Mouse (Mus musculus): Measurements from ENCODE around the gene Aig1. TPM values are rescaled to one million over a fixed set of nuclear protein-coding genes. Genes with fewer than 3 reads are reported as not detected.
A peak's percentile ranks its signal among the peaks of the same experiment; 100 is the strongest.

The Aig1 gene
- polyA plus RNA-seq, 1 experiment from 2014 or later, result 48.8 TPM

- peaks cover 5% of the 10 kb centered on the region; the same call in 1 of the 2 replicates for H3K9me3 ChIP-seq
- ATAC-seq (ENCODE audit: low FRiP score, low read depth), result peak; percentile 92
- 0 out of 2 replicates have a peak, but pooled peaks cover 8% of the 10 kb centered on the region for H3K27me3 ChIP-seq (replicated peaks)
- WGBS, result 13% methylated on average over 9 of the region's 9 CpGs
- peak overlapping the region; percentile 34 for H3K4me2 ChIP-seq (replicated peaks)
- H3K4me3 ChIP-seq, result no peak overlapping the region
- peak overlapping the region; percentile 26; the same call in 1 of the 2 replicates for H3K27ac ChIP-seq
- no peaks in the 10 kb centered on the region for H3K36me3 ChIP-seq
- H3K4me1 ChIP-seq, result peaks cover 26% of the 10 kb centered on the region
- no peak overlapping the region for H3K9ac ChIP-seq
Observed at GRCm38 (mm10) chr10:13714199-13714919, 154.4 kb downstream of the Aig1 start.

- peak overlapping the region; percentile 26; the same call in 1 of the 2 replicates for H3K27ac ChIP-seq
- ATAC-seq (ENCODE audit: low FRiP score, low read depth), result peak; percentile 18
- 71% methylated on average over 5 of the region's 5 CpGs for WGBS
Observed at GRCm38 (mm10) chr10:13713711-13714110, 155.1 kb downstream of the Aig1 start.

GRCm38 (mm10) chr10:13713116-13713515 is 155.7 kb downstream of the Aig1 start:
- peaks cover 26% of the 10 kb centered on the region for H3K4me1 ChIP-seq
- no peak for ATAC-seq (ENCODE audit: low FRiP score, low read depth)
- WGBS, result 81% methylated on average over 2 of the region's 2 CpGs

More at GRCm38 (mm10) chr10:13713711-13714110, 155.1 kb downstream of the Aig1 start:
- Histone ChIP-seq H3K36me3 (no peaks in the 10 kb centered on the region), H3K4me3 (no peak overlapping the region), H3K4me1 (peaks cover 26% of the 10 kb centered on the region), H3K9me3 (no peaks in the 10 kb centered on the region), H3K9ac (no peak overlapping the region), H3K27me3 (replicated peaks) (0 out of 2 replicates have a peak, but pooled peaks cover 8% of the 10 kb centered on the region), H3K4me2 (replicated peaks) (0 out of 2 replicates have a peak overlapping the region, but pooled peaks have one; percentile 22)

GRCm38 (mm10) chr10:13711281-13711829 is 157.4 kb downstream of the Aig1 start:
- Histone ChIP-seq H3K36me3 (no peaks in the 10 kb centered on the region), H3K4me3 (no peak overlapping the region), H3K4me1 (peaks cover 22% of the 10 kb centered on the region), H3K9me3 (no peaks in the 10 kb centered on the region), H3K4me2 (replicated peaks) (no peak overlapping the region), H3K27me3 (replicated peaks) (no peaks in the 10 kb centered on the region), H3K27ac (no peak overlapping the region), H3K9ac (no peak overlapping the region)
- WGBS, result 88% methylated on average over 8 of the region's 8 CpGs
- ATAC-seq (ENCODE audit: low FRiP score, low read depth), result no peak

More at GRCm38 (mm10) chr10:13713116-13713515, 155.7 kb downstream of the Aig1 start:
- Histone ChIP-seq H3K27me3 (replicated peaks) (0 out of 2 replicates have a peak, but pooled peaks cover 8% of the 10 kb centered on the region), H3K4me3 (no peak overlapping the region), H3K27ac (no peak overlapping the region), H3K9ac (no peak overlapping the region), H3K36me3 (no peaks in the 10 kb centered on the region), H3K4me2 (replicated peaks) (no peak overlapping the region), H3K9me3 (no peaks in the 10 kb centered on the region)

GRCm38 (mm10) chr10:13705771-13706170 is 163.0 kb downstream of the Aig1 start:
- ATAC-seq (ENCODE audit: low FRiP score, low read depth), result no peak
- 81% methylated on average over 4 of the region's 4 CpGs for WGBS
- Histone ChIP-seq H3K36me3 (no peaks in the 10 kb centered on the region), H3K4me3 (no peak overlapping the region), H3K27ac (no peak overlapping the region), H3K4me1 (no peaks in the 10 kb centered on the region), H3K9me3 (no peaks in the 10 kb centered on the region), H3K4me2 (replicated peaks) (no peak overlapping the region), H3K9ac (no peak overlapping the region), H3K27me3 (replicated peaks) (no peaks in the 10 kb centered on the region)

- H3K36me3 ChIP-seq, result no peaks in the 10 kb centered on the region
- no peak overlapping the region for H3K9ac ChIP-seq
- no peak overlapping the region for H3K4me3 ChIP-seq
- no peak overlapping the region for H3K27ac ChIP-seq
- H3K27me3 ChIP-seq (replicated peaks), result no peaks in the 10 kb centered on the region
- no peak overlapping the region for H3K4me2 ChIP-seq (replicated peaks)
- H3K4me1 ChIP-seq, result no peaks in the 10 kb centered on the region
- WGBS, result 66% methylated on average over 6 of the region's 6 CpGs
- no peaks in the 10 kb centered on the region for H3K9me3 ChIP-seq
- ATAC-seq (ENCODE audit: low FRiP score, low read depth), result no peak
Observed at GRCm38 (mm10) chr10:13702688-13703087, 166.1 kb downstream of the Aig1 start.

- H3K4me3 ChIP-seq, result no peak overlapping the region
- H3K27me3 ChIP-seq (replicated peaks), result no peaks in the 10 kb centered on the region
- H3K9ac ChIP-seq, result no peak overlapping the region
- no peaks in the 10 kb centered on the region for H3K36me3 ChIP-seq
- WGBS, result 61% methylated on average over 8 of the region's 8 CpGs
- no peak overlapping the region for H3K4me2 ChIP-seq (replicated peaks)
- H3K27ac ChIP-seq, result no peak overlapping the region
- H3K4me1 ChIP-seq, result no peaks in the 10 kb centered on the region
- ATAC-seq (ENCODE audit: low FRiP score, low read depth), result no peak
- no peaks in the 10 kb centered on the region for H3K9me3 ChIP-seq
Observed at GRCm38 (mm10) chr10:13702043-13702442, 166.7 kb downstream of the Aig1 start.

GRCm38 (mm10) chr10:13696326-13696725 is 172.5 kb downstream of the Aig1 start:
- Histone ChIP-seq H3K4me2 (replicated peaks) (no peak overlapping the region), H3K9me3 (no peaks in the 10 kb centered on the region), H3K36me3 (no peaks in the 10 kb centered on the region), H3K27ac (no peak overlapping the region), H3K4me3 (no peak overlapping the region), H3K4me1 (no peaks in the 10 kb centered on the region), H3K9ac (no peak overlapping the region), H3K27me3 (replicated peaks) (no peaks in the 10 kb centered on the region)
- no peak for ATAC-seq (ENCODE audit: low FRiP score, low read depth)

GRCm38 (mm10) chr10:13693276-13693675 is 175.5 kb downstream of the Aig1 start:
- Histone ChIP-seq H3K9me3 (no peaks in the 10 kb centered on the region), H3K4me2 (replicated peaks) (no peak overlapping the region), H3K27me3 (replicated peaks) (no peaks in the 10 kb centered on the region), H3K9ac (no peak overlapping the region), H3K4me1 (no peaks in the 10 kb centered on the region), H3K4me3 (no peak overlapping the region), H3K27ac (no peak overlapping the region), H3K36me3 (no peaks in the 10 kb centered on the region)
- 93% methylated on average over 4 of the region's 4 CpGs for WGBS
- ATAC-seq (ENCODE audit: low FRiP score, low read depth), result no peak

- no peak for ATAC-seq (ENCODE audit: low FRiP score, low read depth)
- Histone ChIP-seq H3K4me1 (no peaks in the 10 kb centered on the region), H3K9me3 (no peaks in the 10 kb centered on the region), H3K27ac (no peak overlapping the region), H3K9ac (no peak overlapping the region), H3K27me3 (replicated peaks) (no peaks in the 10 kb centered on the region), H3K36me3 (no peaks in the 10 kb centered on the region), H3K4me3 (no peak overlapping the region), H3K4me2 (replicated peaks) (no peak overlapping the region)
- WGBS, result 91% methylated on average over 5 of the region's 5 CpGs
Observed at GRCm38 (mm10) chr10:13690773-13691172, 178.0 kb downstream of the Aig1 start.

GRCm38 (mm10) chr10:13689841-13690590 is 178.8 kb downstream of the Aig1 start:
- 84% methylated on average over 10 of the region's 10 CpGs for WGBS
- Histone ChIP-seq H3K27ac (no peak overlapping the region), H3K4me2 (replicated peaks) (no peak overlapping the region), H3K9me3 (no peaks in the 10 kb centered on the region), H3K36me3 (no peaks in the 10 kb centered on the region), H3K4me3 (no peak overlapping the region), H3K9ac (no peak overlapping the region), H3K4me1 (no peaks in the 10 kb centered on the region), H3K27me3 (replicated peaks) (no peaks in the 10 kb centered on the region)
- ATAC-seq (ENCODE audit: low FRiP score, low read depth), result no peak

- Histone ChIP-seq H3K27ac (no peak overlapping the region), H3K27me3 (replicated peaks) (no peaks in the 10 kb centered on the region), H3K4me1 (no peaks in the 10 kb centered on the region), H3K36me3 (no peaks in the 10 kb centered on the region), H3K9me3 (no peaks in the 10 kb centered on the region), H3K9ac (no peak overlapping the region), H3K4me2 (replicated peaks) (no peak overlapping the region), H3K4me3 (no peak overlapping the region)
- ATAC-seq (ENCODE audit: low FRiP score, low read depth), result no peak
- WGBS, result 77% methylated on average over 15 of the region's 15 CpGs
Observed at GRCm38 (mm10) chr10:13688386-13689120, 180.2 kb downstream of the Aig1 start.
